Mouse (Mus musculus): ENCODE data around the gene Rnf8. TPM values are rescaled to one million over a fixed set of nuclear protein-coding genes. Genes with fewer than 3 reads are reported as not detected.
"Not testable (repeated sequence)": the region's sequence is repeated elsewhere in the genome, so short reads cannot be mapped to it uniquely, and the experiment has no call there.

Gene Rnf8
- polyA plus RNA-seq, 1 experiment from 2014 or later = 82.5 TPM

DNA sequence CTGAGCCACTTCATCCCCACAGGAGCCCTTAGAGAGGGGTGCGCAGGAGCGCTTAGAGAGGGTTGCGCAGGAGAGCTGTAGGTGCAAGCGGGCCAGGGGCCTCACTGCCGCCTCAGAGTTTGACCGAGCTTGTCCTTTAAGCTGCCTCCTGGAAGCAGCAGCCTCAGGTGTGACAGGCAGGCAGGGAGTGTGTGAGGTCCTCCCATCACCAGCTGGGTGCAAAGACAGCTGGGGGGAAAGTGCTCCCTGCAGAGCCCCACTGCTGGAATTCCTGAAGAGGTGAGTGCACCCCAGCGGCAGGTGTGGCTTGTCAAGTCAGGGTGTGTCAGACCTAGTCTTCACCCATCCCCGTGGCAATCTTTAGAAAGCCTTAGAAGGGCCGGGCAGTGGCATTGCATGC, 27.7 kb upstream of the Rnf8 start:
- no peak overlapping the region for H3K9ac ChIP-seq (ENCODE audit: low read depth, low read length)
- H3K27ac ChIP-seq (ENCODE audit: low read depth, low read length) = no peak overlapping the region
- peaks cover 10% of the 10 kb centered on the region for H3K4me1 ChIP-seq (ENCODE audit: control insufficient read depth, insufficient read depth, low read depth, low read length)
- H3K4me3 ChIP-seq (ENCODE audit: low read length) = no peak overlapping the region
- ATAC-seq = no peak
- H3K9me3 ChIP-seq (ENCODE audit: control insufficient read depth, low read length) = no peaks in the 10 kb centered on the region
- no peaks in the 10 kb centered on the region for H3K27me3 ChIP-seq (replicated peaks; ENCODE audit: control insufficient read depth, insufficient read depth, low read length)
- H3K4me2 ChIP-seq (ENCODE audit: low read length) = no peak overlapping the region
- H3K36me3 ChIP-seq (ENCODE audit: control insufficient read depth, insufficient read depth, low read length) = no peaks in the 10 kb centered on the region; the same call in 1 of the 2 replicates
- 90% methylated on average over 9 of the region's 9 CpGs for WGBS

DNA sequence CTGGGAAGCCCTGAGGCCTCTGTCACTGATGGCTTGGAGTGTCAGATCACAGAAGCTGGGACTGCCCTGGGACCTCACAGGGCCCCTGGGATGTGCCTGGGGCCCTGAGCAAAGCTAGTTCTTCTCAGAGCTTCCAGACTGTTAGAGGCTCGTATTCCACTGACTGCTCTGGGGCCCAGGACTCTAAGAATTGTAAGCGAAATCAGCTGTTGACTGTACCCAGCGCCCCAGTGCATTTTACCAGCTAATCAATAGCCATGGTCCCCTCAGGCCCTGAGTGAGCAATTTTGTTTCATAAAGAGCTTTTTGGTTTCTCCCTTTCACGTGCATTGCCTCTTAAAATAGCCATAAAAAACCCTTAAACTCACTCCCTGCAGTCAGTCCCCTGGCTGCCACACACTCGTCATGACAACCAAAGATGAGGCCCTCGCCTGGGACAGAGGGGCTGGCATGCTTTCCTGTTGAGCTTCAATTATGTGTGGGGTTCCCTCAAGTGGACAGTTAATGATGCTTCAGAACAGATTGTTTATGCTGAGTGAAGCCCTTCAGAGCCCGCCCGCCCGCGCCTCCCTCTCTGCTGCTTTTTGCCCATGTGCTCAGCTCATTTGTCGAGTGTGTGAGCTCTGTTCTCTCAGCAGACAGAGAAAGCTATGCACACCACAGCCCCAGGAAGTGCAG, 25.2 kb upstream of the Rnf8 start:
- Histone ChIP-seq H3K4me3 (ENCODE audit: low read length) (no peak overlapping the region), H3K9ac (ENCODE audit: low read depth, low read length) (0 out of 2 replicates have a peak overlapping the region, but pooled peaks have one; percentile 6), H3K27ac (ENCODE audit: low read depth, low read length) (peak overlapping the region; percentile 69), H3K36me3 (ENCODE audit: control insufficient read depth, insufficient read depth, low read length) (peaks cover 2% of the 10 kb centered on the region; the same call in 1 of the 2 replicates), H3K9me3 (ENCODE audit: control insufficient read depth, low read length) (no peaks in the 10 kb centered on the region), H3K4me2 (ENCODE audit: low read length) (no peak overlapping the region), H3K4me1 (ENCODE audit: control insufficient read depth, insufficient read depth, low read depth, low read length) (peaks cover 10% of the 10 kb centered on the region), H3K27me3 (replicated peaks; ENCODE audit: control insufficient read depth, insufficient read depth, low read length) (no peaks in the 10 kb centered on the region)
- WGBS = 31% methylated on average over 11 of the region's 11 CpGs
- ATAC-seq = peak; percentile 90

DNA sequence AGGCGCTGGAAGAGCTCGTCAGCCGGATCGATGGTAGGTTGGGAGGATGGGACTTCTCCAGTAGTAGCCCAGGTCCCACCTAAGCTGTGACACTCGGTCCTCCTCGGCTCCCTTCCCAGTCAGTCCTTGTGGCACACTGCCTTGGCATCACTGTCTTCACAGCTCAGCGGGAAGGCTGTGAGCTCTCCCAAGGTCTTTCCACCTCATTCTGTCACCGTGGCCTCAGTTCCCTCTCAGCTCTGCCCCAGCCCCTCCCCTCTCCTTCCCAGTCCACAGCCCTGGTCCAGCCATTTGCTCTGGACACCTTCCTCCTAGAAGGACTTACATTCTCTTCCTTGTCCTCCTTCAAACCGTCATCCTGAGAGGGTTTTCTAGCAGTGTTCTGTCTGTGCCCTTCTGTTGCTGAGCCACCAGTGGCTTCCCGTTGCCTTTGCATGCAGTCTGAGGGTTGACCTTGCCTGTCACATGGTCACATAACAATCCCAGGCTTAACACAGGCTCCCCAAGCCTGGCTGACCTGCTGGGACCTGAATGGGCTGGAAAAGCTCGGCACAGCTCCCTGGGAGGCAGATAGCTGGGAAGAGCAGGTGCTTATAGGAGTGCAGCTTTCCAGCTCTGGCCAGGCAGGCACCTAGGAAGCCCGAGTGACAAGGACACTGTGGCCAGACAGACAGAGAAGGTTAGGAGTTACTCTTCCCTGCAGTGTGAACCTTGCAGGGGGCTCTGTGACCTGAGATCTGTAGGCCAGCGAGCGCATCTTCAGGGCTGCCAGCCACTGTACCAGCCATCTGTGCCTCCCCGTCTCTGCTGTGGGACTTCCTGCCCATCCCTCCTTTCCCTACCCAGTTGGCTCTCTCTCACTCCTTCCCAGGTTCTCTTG, 18.5 kb upstream of the Rnf8 start:
- 62% methylated on average over 15 of the region's 15 CpGs for WGBS
- Histone ChIP-seq H3K36me3 (ENCODE audit: control insufficient read depth, insufficient read depth, low read length) (peaks cover 14% of the 10 kb centered on the region; the same call in 1 of the 2 replicates), H3K9ac (ENCODE audit: low read depth, low read length) (no peak overlapping the region), H3K27me3 (replicated peaks; ENCODE audit: control insufficient read depth, insufficient read depth, low read length) (no peaks in the 10 kb centered on the region), H3K4me1 (ENCODE audit: control insufficient read depth, insufficient read depth, low read depth, low read length) (peaks cover 7% of the 10 kb centered on the region; the same call in 1 of the 2 replicates), H3K4me2 (ENCODE audit: low read length) (no peak overlapping the region), H3K9me3 (ENCODE audit: control insufficient read depth, low read length) (no peaks in the 10 kb centered on the region), H3K4me3 (ENCODE audit: low read length) (no peak overlapping the region), H3K27ac (ENCODE audit: low read depth, low read length) (peak overlapping the region; percentile 23; the same call in 1 of the 2 replicates)
- peak; percentile 21; the same call in 1 of the 2 replicates for ATAC-seq

DNA sequence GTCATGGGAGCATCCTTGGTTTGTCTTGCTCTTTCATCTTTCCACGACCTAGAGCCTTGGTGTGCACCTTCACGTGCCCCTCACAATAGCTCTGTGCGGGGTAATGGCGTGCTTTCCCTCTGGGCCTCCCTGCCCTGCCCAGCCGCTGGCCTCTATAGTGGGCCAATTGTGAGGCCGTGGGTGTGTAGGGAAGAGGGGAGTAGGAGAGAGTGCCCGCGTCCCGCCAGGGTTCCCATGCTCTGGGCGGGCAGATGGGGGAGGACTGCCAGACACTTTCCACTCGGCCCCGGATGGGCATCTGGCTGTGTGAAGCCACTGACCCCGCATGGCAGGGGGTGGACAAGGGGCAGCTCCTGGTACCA, 17.8 kb upstream of the Rnf8 start:
- Histone ChIP-seq H3K27me3 (replicated peaks; ENCODE audit: control insufficient read depth, insufficient read depth, low read length) (no peaks in the 10 kb centered on the region), H3K4me2 (ENCODE audit: low read length) (no peak overlapping the region), H3K36me3 (ENCODE audit: control insufficient read depth, insufficient read depth, low read length) (peaks cover 14% of the 10 kb centered on the region; the same call in 1 of the 2 replicates), H3K27ac (ENCODE audit: low read depth, low read length) (no peak overlapping the region), H3K4me3 (ENCODE audit: low read length) (no peak overlapping the region), H3K9ac (ENCODE audit: low read depth, low read length) (no peak overlapping the region), H3K9me3 (ENCODE audit: control insufficient read depth, low read length) (no peaks in the 10 kb centered on the region), H3K4me1 (ENCODE audit: control insufficient read depth, insufficient read depth, low read depth, low read length) (peaks cover 7% of the 10 kb centered on the region; the same call in 1 of the 2 replicates)
- 56% methylated on average over 13 of the region's 13 CpGs for WGBS
- no peak for ATAC-seq

DNA sequence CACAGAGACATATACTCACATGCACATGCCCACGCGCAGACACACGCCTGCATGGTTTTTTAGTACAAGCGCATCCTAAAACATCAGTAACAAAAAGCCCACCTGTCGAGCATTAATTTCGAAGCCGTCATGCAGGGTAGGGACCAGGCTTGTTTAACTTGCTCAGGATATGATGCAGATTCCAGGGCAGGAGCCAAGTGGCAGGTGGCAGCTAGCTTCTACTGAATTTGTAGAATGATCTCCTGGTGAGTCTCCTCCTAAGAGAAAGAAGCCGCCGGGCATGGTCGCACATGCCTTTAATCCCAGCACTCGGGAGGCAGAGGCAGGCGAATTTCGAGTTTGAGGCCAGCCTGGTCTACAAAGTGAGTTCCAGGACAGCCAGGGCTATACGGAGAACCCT, 15.5 kb upstream of the Rnf8 start:
- ATAC-seq = no peak
- 90% methylated on average over 14 of the region's 14 CpGs for WGBS
- H3K9ac ChIP-seq (ENCODE audit: low read depth, low read length) = no peak overlapping the region
- H3K27me3 ChIP-seq (replicated peaks; ENCODE audit: control insufficient read depth, insufficient read depth, low read length) = no peaks in the 10 kb centered on the region
- H3K4me1 ChIP-seq (ENCODE audit: control insufficient read depth, insufficient read depth, low read depth, low read length) = peaks cover 7% of the 10 kb centered on the region; the same call in 1 of the 2 replicates
- H3K4me3 ChIP-seq (ENCODE audit: low read length) = no peak overlapping the region
- no peak overlapping the region for H3K4me2 ChIP-seq (ENCODE audit: low read length)
- no peak overlapping the region for H3K27ac ChIP-seq (ENCODE audit: low read depth, low read length)
- no peaks in the 10 kb centered on the region for H3K9me3 ChIP-seq (ENCODE audit: control insufficient read depth, low read length)
- H3K36me3 ChIP-seq (ENCODE audit: control insufficient read depth, insufficient read depth, low read length) = peaks cover 12% of the 10 kb centered on the region; the same call in 1 of the 2 replicates

DNA sequence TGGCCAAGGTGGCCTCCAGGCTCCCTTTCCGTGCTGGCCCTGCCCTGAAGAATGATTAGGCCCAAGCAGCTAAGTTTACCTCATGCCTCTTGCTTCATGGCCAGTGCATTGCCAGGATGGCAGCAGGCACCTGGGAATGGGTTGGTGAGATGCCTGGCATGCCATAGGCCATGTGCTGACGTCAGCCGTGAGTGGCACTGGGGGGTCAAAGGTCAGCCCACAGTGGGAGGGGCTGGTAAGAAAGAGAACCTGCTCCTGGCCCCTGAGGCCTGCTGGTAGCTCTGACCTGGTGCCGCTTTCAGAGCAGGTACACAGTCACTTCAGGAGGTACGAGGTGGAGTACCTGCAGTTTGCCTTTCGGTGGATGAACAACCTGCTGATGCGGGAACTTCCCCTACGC, 15.1 kb upstream of the Rnf8 start:
- WGBS = 90% methylated on average over 8 of the region's 8 CpGs
- Histone ChIP-seq H3K27me3 (replicated peaks; ENCODE audit: control insufficient read depth, insufficient read depth, low read length) (no peaks in the 10 kb centered on the region), H3K4me3 (ENCODE audit: low read length) (no peak overlapping the region), H3K36me3 (ENCODE audit: control insufficient read depth, insufficient read depth, low read length) (peaks cover 11% of the 10 kb centered on the region; the same call in 1 of the 2 replicates), H3K4me2 (ENCODE audit: low read length) (no peak overlapping the region), H3K4me1 (ENCODE audit: control insufficient read depth, insufficient read depth, low read depth, low read length) (peaks cover 7% of the 10 kb centered on the region; the same call in 1 of the 2 replicates), H3K9me3 (ENCODE audit: control insufficient read depth, low read length) (no peaks in the 10 kb centered on the region), H3K9ac (ENCODE audit: low read depth, low read length) (no peak overlapping the region), H3K27ac (ENCODE audit: low read depth, low read length) (no peak overlapping the region)
- ATAC-seq = no peak

DNA sequence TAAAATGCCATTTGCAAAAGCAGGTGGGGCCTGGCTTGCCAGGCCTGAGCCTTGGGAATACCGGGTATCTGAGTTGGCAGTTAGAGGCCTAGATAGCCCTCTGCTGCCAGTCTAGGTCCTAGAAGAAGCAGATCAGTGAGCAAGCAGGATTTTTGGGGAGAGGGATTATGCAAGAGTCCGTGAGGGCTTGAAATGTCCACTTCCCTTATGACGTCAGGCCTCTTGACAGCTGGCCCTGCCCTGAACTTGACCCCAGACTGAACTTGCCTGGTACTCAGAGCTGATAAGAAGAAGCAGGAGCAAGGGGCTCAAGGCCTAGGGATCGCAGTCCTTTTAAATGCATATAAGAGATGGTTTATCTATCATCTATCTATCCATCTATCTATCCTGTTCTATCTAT, 13.2 kb upstream of the Rnf8 start:
- Histone ChIP-seq H3K9ac (ENCODE audit: low read depth, low read length) (no peak overlapping the region), H3K27me3 (replicated peaks; ENCODE audit: control insufficient read depth, insufficient read depth, low read length) (no peaks in the 10 kb centered on the region), H3K4me3 (ENCODE audit: low read length) (no peak overlapping the region), H3K4me2 (ENCODE audit: low read length) (no peak overlapping the region), H3K4me1 (ENCODE audit: control insufficient read depth, insufficient read depth, low read depth, low read length) (peaks cover 5% of the 10 kb centered on the region; the same call in 1 of the 2 replicates), H3K36me3 (ENCODE audit: control insufficient read depth, insufficient read depth, low read length) (peaks cover 11% of the 10 kb centered on the region), H3K27ac (ENCODE audit: low read depth, low read length) (no peak overlapping the region), H3K9me3 (ENCODE audit: control insufficient read depth, low read length) (no peaks in the 10 kb centered on the region)
- 84% methylated on average over 4 of the region's 4 CpGs for WGBS
- ATAC-seq = no peak

DNA sequence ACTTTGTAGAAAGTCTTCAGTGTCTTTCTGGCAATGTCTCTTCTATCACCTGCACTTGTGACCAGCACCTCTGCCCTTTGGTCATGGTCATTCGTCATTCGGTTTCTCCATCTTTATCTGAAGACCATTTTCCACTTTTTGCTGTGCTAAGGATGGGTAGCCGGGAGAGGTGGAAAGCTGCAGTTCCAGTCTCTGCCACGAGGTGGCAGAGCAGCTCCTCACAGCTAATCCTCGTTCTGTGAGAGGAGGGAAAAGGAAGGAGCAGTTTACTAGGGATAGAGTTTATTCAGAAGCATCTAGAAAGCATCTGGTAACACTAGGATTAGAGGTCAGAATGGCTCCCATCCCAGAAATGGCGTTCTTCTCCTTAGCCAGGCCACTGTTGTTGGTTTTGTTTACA, 11.3 kb upstream of the Rnf8 start:
- WGBS = 18% methylated on average over 6 of the region's 6 CpGs
- Histone ChIP-seq H3K9ac (ENCODE audit: low read depth, low read length) (no peak overlapping the region), H3K36me3 (ENCODE audit: control insufficient read depth, insufficient read depth, low read length) (peaks cover 11% of the 10 kb centered on the region), H3K27me3 (replicated peaks; ENCODE audit: control insufficient read depth, insufficient read depth, low read length) (no peaks in the 10 kb centered on the region), H3K9me3 (ENCODE audit: control insufficient read depth, low read length) (no peaks in the 10 kb centered on the region), H3K4me1 (ENCODE audit: control insufficient read depth, insufficient read depth, low read depth, low read length) (no peaks in the 10 kb centered on the region), H3K4me3 (ENCODE audit: low read length) (no peak overlapping the region), H3K27ac (ENCODE audit: low read depth, low read length) (no peak overlapping the region), H3K4me2 (ENCODE audit: low read length) (no peak overlapping the region)
- 0 out of 2 replicates have a peak, but pooled peaks have one; percentile 53 for ATAC-seq

DNA sequence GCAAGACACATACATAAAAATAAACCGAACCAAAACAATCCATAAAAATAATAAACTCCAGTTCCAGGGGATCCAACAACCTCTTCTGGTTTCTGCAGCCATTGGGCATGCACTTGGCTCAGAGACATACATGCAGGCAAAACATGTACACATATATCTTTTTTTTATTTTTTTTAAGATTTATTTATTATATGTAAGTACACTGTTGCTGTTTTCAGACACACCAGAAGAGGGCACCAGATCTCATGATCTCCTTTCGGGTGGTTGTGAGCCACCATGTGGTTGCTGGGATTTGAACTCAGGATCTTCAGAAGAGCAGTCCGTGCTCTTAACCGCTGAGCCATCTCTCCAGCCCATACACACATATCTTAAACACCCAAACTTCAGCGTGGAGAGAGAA, 1.1 kb upstream of the Rnf8 start:
- WGBS = 86% methylated on average over 5 of the region's 5 CpGs
- peaks cover 25% of the 10 kb centered on the region for H3K4me1 ChIP-seq (ENCODE audit: control insufficient read depth, insufficient read depth, low read depth, low read length)
- H3K9ac ChIP-seq (ENCODE audit: low read depth, low read length); H3K9me3 ChIP-seq (ENCODE audit: control insufficient read depth, low read length); H3K4me2 ChIP-seq (ENCODE audit: low read length); H3K4me3 ChIP-seq (ENCODE audit: low read length); ATAC-seq; H3K27ac ChIP-seq (ENCODE audit: low read depth, low read length); H3K36me3 ChIP-seq (ENCODE audit: control insufficient read depth, insufficient read depth, low read length); H3K27me3 ChIP-seq (replicated peaks; ENCODE audit: control insufficient read depth, insufficient read depth, low read length): not testable (repeated sequence)

All from hindbrain, embryonic 16.5 days (tissue).